Mouse (Mus musculus): ENCODE data around the gene Gpd2. TPM values are rescaled to one million over a fixed set of nuclear protein-coding genes. Genes with fewer than 3 reads are reported as not detected.

Gene Gpd2
- total RNA-seq, 2 experiments from 2014 or later = 158 to 167 TPM

DNA sequence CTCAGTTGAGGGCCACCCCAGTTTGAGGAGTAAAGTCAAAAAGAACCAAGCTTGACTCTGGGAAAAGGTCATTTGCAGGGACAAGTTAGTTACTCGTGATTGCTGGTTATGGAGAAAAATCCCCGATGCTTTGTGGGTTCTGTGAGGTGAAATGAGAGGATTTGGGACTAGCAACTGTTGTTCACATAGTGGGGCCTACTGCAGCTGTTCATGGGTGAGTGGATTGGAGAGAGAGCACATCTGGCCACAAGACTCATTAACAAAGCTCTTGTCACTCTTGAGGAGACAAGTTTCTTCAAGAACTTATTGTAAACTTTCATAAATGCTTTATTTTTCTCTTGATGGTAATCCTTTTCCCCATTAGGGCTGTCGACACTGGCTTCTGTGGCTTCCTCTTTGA, 117.4 kb downstream of the Gpd2 start:
- intact Hi-C loops (cut with DNase I; ENCODE audit: low total_unique reads) = no loop called here
- DNase-seq = no peak

GRCm38 (mm10) chr2:57356222-57356822, 118.9 kb downstream of the Gpd2 start:
- no peak for DNase-seq
- intact Hi-C loops (cut with DNase I; ENCODE audit: low total_unique reads) = no loop called here

- DNase-seq = no peak
- intact Hi-C loops (cut with DNase I; ENCODE audit: low total_unique reads) = no loop called here
Observed at GRCm38 (mm10) chr2:57362503-57362902, 125.1 kb downstream of the Gpd2 start.

DNA sequence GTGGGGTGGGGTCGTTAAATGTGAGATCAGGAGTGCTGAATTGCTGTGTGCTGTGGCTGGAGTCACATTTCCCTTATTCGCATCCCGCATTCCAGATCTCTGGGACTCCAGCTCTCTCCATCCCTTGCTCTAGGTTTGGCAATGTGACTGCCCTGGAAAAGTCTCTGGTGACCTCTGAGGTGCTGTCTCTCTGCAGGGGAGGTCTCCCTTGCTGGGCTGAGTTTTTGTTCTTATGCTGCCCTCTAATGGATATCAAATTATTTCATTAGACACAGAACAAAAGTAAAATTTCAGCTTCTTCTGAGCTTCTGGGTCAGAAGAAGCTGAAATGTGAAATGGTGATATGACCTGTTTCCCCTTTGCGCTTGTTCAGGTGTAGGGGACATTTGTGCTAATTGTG, 137.2 kb downstream of the Gpd2 start:
- intact Hi-C loops (cut with DNase I; ENCODE audit: low total_unique reads) = no loop called here
- DNase-seq = no peak

GRCm38 (mm10) chr2:57375138-57375837, 137.9 kb downstream of the Gpd2 start:
- DNase-seq = no peak
- intact Hi-C loops (cut with DNase I; ENCODE audit: low total_unique reads) = no loop called here

GRCm38 (mm10) chr2:57378147-57378889, 140.9 kb downstream of the Gpd2 start:
- intact Hi-C loops (cut with DNase I; ENCODE audit: low total_unique reads) = no loop called here
- no peak for DNase-seq

GRCm38 (mm10) chr2:57384625-57385024, 147.2 kb downstream of the Gpd2 start:
- no peak for DNase-seq
- intact Hi-C loops (cut with DNase I; ENCODE audit: low total_unique reads) = no loop called here

DNA sequence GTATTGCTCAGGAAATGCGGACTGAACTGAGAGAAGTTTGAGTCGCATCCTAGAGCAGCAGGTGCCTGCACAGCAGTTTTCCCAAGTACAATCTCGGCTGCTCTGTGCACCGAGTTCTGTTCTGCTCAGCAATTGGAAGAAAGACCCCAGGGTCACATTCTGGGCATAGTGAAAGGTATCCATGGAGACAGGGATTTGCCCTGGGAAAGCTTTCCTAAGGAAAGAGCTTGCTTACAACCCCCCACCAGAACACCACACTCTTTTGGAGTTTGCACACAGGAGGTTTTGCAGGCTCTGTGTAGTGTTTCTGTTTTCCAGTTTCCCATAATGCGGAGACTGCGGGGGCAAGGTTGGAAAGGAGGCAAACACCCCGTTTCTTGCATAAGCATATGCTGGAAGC, 150.4 kb downstream of the Gpd2 start:
- DNase-seq = no peak
- intact Hi-C loops (cut with DNase I; ENCODE audit: low total_unique reads) = no loop called here

DNA sequence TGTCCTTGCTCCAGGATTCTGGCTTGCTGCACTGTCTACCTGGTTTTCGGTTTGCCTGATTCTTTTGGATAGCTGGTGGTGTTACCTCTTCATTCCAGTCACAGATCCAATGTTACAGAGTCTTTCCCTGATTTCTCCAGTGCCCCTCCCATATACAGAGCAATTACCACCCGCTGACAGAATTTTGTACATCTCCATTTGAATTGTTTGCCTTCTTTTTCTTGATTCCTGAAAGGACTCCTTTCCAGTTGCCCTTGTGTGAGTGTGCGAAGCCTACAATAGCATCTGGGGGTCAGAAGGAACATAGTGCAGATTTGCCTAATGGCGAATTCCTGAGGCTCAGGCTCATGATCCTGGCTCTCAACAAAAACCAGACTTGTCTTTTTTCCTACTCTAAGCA, 157.6 kb downstream of the Gpd2 start:
- intact Hi-C loops (cut with DNase I; ENCODE audit: low total_unique reads) = no loop called here
- no peak for DNase-seq

DNA sequence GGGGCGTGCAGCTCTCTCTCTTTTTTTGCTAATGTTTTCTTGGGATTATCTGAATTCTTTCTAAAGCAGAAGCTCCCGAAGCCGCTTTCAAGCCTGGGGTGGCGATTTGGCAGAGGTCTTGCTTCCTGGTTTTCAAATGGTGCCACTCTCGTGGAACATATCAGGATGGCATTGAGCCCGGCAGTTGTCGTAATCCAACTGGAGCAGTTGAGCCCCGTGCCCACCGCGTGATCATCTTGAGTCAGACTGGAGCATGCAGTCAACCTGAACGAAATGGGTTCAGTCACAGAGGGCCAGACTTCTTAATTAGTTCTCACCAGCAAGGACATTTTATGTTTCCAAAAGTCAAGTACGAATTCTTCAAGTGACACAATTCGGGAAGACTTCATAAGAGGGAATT, 158.6 kb downstream of the Gpd2 start:
- intact Hi-C loops (cut with DNase I; ENCODE audit: low total_unique reads) = no loop called here
- no peak for DNase-seq

- DNase-seq = no peak
- intact Hi-C loops (cut with DNase I; ENCODE audit: low total_unique reads) = no loop called here
Observed at GRCm38 (mm10) chr2:57397727-57398126, 160.3 kb downstream of the Gpd2 start.

DNA sequence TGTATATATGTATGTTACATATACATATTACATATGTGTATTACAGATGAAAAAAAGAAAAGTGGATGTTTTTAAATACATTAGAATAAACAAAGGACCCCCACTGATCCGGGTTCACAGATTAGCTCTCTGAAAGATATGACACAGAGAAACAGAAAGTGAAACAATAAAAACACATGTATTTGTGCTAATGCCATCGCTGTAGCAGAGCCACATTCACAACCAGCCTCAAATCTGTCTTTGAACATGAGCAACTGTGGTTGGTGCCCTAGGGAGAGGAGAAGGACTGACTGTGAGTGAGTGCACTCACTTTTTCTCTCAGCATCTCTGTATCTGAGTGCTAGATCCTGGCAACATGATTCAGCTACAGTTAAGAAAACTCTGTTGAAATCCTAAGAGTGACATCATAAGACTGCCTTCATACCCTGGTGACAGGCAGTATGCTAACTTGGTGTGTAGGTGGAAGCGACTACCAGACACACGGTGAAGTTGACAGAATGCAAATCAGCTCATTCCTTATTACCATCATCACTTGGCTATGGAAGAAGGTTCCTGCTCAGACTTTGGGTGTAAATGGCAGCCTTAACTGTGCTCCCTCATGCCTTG, 170.1 kb downstream of the Gpd2 start:
- DNase-seq = no peak
- intact Hi-C loops (cut with DNase I; ENCODE audit: low total_unique reads) = no loop called here

DNA sequence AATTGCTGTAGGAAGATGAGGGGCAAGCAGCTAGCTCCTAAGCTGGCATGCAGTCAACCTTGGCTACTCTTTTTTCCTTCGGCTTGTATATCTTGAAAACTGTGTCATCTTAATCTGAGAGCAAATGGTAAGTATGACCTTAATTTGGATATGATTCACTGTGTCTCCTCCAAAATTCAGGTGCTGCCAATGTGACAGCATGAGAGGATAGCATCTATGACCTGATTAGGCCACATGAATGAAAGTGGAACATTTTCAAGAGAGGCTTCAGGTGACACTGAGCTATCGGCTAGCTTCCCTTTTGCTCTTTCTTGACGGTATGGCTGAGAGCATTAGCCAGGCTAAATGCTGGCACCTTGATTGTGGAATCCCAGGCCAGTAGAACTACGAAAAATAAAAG, 171.0 kb downstream of the Gpd2 start:
- DNase-seq = no peak
- intact Hi-C loops (cut with DNase I; ENCODE audit: low total_unique reads) = no loop called here

DNA sequence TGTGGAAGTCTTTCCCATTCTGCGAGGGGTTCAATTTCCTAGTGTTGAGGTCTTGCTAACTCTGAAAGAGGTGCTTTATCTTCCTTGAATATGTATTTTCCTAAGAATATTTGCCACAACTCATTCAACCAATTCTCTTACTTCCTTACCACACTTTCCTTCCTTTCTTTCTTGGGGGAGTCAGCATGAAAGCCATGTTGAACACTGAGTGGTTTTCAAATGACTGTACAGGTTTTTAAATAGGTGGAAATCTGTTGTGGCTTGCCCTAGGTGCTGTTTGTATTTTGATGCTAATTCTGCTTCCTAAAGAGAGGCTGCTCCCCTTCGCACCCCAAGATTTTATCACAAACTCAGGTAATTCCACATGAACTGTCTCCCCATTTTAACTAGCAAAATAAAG, 174.1 kb downstream of the Gpd2 start:
- intact Hi-C loops (cut with DNase I; ENCODE audit: low total_unique reads) = no loop called here
- DNase-seq = no peak

GRCm38 (mm10) chr2:57414550-57415160, 177.2 kb downstream of the Gpd2 start:
- intact Hi-C loops (cut with DNase I; ENCODE audit: low total_unique reads) = no loop called here
- DNase-seq = no peak

DNA sequence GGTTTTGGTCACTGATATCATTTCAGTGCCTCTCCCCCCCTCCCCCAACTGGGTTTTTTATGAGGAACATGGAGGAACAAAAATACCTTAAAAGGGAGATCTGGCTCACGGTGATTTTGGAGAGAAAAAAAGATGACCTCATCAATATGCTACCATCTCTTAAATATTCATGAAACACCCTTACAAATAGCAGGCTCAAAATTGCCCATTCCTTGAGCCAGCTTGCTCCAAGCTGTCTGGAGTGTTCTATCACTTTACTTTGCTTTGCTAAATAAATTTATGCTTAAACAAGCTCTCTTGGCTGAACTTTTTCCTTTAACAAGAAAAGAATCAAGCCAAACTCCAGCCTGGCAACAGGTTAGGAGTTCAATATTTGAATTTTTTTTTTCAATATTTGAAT, 179.3 kb downstream of the Gpd2 start:
- intact Hi-C loops (cut with DNase I; ENCODE audit: low total_unique reads) = no loop called here
- DNase-seq = no peak
